Mouse (Mus musculus): ENCODE results near the gene Sobp. TPM values are rescaled to one million over a fixed set of nuclear protein-coding genes. Genes with fewer than 3 reads are reported as not detected.

Sobp gene
- polyA plus RNA-seq, 1 experiment from 2014 or later: 3.4 TPM

DNA sequence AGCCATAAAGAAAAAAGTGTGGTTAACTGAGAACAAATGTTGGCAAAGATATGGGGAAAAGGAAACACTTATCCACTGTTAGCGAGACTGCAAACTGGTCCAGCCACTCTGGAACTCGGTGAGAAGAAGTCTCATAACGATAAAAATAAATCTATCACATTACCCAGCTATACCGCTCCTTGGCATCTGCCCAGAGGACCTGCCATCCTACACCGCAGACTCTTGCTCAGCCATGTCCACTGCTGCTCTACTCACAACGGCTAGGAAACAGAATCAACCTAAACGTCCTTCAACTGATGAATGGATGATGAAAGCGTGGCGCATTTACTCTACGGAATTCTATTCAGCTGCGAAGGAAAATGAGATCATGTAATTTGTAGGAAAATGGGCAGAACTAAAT is 25.9 kb downstream of the Sobp start:
- Histone ChIP-seq H3K9ac (replicated peaks; ENCODE audit: low read depth, low read length) (no peak overlapping the region), H3K4me3 (ENCODE audit: low read depth, low read length) (no peak overlapping the region), H3K4me1 (ENCODE audit: control insufficient read depth, insufficient read depth, low read length) (no peaks in the 10 kb centered on the region), H3K27me3 (ENCODE audit: control insufficient read depth, insufficient read depth, low read length) (no peaks in the 10 kb centered on the region), H3K9me3 (ENCODE audit: control insufficient read depth, low read depth, low read length) (no peaks in the 10 kb centered on the region), H3K27ac (ENCODE audit: low read length) (no peak overlapping the region), H3K4me2 (replicated peaks; ENCODE audit: low read depth, low read length) (no peak overlapping the region), H3K36me3 (ENCODE audit: control insufficient read depth, insufficient read depth, low read length) (no peaks in the 10 kb centered on the region; the same call in 1 of the 2 replicates)
- no peak for ATAC-seq (ENCODE audit: insufficient number of reproducible peaks, insufficient read depth, low FRiP score, low read depth)
- WGBS: 86% methylated on average over 11 of the region's 11 CpGs

DNA sequence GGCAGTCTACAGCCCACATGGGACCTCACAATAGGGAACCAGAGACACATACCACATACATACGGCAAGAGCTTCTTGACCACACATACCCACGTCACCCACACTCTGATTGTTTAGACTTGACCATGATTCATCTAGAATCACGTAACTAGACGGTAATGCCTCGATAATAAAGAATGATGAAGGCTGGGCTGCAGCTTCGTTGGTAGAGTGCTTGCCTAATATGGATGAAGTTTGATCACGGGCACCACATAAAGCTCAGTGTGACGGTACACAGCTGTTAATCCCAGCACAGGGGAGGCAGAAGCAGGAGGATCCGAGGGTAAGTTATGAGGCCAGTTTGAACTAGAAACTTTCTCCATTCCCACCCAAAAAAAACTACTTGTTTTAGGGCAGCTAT is 31.2 kb downstream of the Sobp start:
- Histone ChIP-seq H3K4me1 (ENCODE audit: control insufficient read depth, insufficient read depth, low read length) (no peaks in the 10 kb centered on the region), H3K4me2 (replicated peaks; ENCODE audit: low read depth, low read length) (no peak overlapping the region), H3K9me3 (ENCODE audit: control insufficient read depth, low read depth, low read length) (no peaks in the 10 kb centered on the region), H3K4me3 (ENCODE audit: low read depth, low read length) (no peak overlapping the region), H3K27ac (ENCODE audit: low read length) (no peak overlapping the region), H3K9ac (replicated peaks; ENCODE audit: low read depth, low read length) (no peak overlapping the region), H3K36me3 (ENCODE audit: control insufficient read depth, insufficient read depth, low read length) (no peaks in the 10 kb centered on the region; the same call in 1 of the 2 replicates), H3K27me3 (ENCODE audit: control insufficient read depth, insufficient read depth, low read length) (no peaks in the 10 kb centered on the region)
- no peak for ATAC-seq (ENCODE audit: insufficient number of reproducible peaks, insufficient read depth, low FRiP score, low read depth)
- WGBS: 75% methylated on average over 9 of the region's 9 CpGs

DNA sequence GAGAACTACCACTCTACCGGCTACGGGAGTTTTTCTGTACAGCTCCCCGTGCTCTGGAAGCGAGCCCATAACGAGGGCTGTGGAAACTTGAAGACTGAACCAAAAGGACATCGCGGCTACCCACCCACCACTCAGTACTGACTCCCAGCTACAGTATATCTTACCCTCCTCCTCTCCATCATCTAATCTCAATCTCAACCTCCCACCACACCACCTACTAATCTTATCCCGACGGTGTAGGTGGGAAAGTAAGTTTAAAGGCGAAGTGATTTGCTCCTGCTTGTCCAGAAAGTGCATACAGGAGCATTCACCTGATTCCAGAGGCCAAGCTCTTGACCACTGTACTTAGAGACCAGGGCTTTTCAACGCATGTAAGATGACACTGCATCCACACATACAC is 40.3 kb downstream of the Sobp start:
- H3K4me2 ChIP-seq (replicated peaks; ENCODE audit: low read depth, low read length): no peak overlapping the region
- H3K36me3 ChIP-seq (ENCODE audit: control insufficient read depth, insufficient read depth, low read length): no peaks in the 10 kb centered on the region
- H3K27me3 ChIP-seq (ENCODE audit: control insufficient read depth, insufficient read depth, low read length): no peaks in the 10 kb centered on the region
- H3K9me3 ChIP-seq (ENCODE audit: control insufficient read depth, low read depth, low read length): 0 out of 2 replicates have a peak, but pooled peaks cover 6% of the 10 kb centered on the region
- ATAC-seq (ENCODE audit: insufficient number of reproducible peaks, insufficient read depth, low FRiP score, low read depth): no peak
- 89% methylated on average over 11 of the region's 11 CpGs for WGBS
- no peak overlapping the region for H3K27ac ChIP-seq (ENCODE audit: low read length)
- H3K4me3 ChIP-seq (ENCODE audit: low read depth, low read length): no peak overlapping the region
- H3K4me1 ChIP-seq (ENCODE audit: control insufficient read depth, insufficient read depth, low read length): no peaks in the 10 kb centered on the region
- H3K9ac ChIP-seq (replicated peaks; ENCODE audit: low read depth, low read length): no peak overlapping the region

DNA sequence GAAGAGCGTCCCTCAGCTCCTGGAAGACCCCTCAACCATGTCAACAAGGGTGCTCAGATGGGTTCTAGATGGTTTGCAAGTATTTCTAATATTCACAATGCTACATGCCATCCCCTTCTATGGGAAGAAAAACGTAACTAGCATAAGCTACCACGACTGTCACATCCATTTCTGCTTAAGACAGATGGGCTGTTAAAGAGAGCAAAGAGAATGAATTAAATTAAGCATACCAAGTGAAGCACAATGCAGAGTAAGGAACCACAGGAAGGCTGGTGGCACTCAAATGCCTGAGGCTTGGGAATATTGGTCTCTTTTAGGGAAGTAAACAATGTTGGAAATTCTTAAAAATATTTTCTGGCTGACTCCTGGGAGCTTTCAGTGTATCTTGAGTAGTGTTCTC is 45.6 kb downstream of the Sobp start:
- Histone ChIP-seq H3K4me1 (ENCODE audit: control insufficient read depth, insufficient read depth, low read length) (0 out of 2 replicates have a peak, but pooled peaks cover 2% of the 10 kb centered on the region), H3K27ac (ENCODE audit: low read length) (no peak overlapping the region), H3K4me3 (ENCODE audit: low read depth, low read length) (no peak overlapping the region), H3K27me3 (ENCODE audit: control insufficient read depth, insufficient read depth, low read length) (no peaks in the 10 kb centered on the region), H3K9me3 (ENCODE audit: control insufficient read depth, low read depth, low read length) (no peaks in the 10 kb centered on the region), H3K4me2 (replicated peaks; ENCODE audit: low read depth, low read length) (no peak overlapping the region), H3K36me3 (ENCODE audit: control insufficient read depth, insufficient read depth, low read length) (no peaks in the 10 kb centered on the region), H3K9ac (replicated peaks; ENCODE audit: low read depth, low read length) (no peak overlapping the region)
- ATAC-seq (ENCODE audit: insufficient number of reproducible peaks, insufficient read depth, low FRiP score, low read depth): no peak
- 68% methylated on average over 3 of the region's 3 CpGs for WGBS

DNA sequence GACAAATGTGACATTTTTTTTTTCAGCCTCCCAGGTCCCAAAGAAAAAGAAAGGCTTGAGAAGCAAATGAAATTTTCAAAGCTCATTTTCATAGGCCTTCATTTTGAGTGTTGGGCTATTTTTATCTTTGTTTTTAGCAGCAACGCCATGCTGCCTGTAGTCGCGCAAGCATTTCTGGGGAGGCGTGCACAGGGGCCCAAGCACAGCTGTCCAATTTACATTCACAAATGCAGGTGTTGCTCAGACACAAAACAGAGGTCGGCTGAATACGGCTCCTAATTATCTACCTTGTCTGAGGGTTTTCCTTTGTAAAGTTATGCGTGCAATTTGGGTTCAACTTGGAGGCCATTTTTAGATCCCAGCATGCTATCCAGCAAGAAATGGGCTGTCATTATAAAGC is 49.8 kb downstream of the Sobp start:
- ATAC-seq (ENCODE audit: insufficient number of reproducible peaks, insufficient read depth, low FRiP score, low read depth): no peak
- H3K4me1 ChIP-seq (ENCODE audit: control insufficient read depth, insufficient read depth, low read length): 0 out of 2 replicates have a peak, but pooled peaks cover 2% of the 10 kb centered on the region
- H3K9ac ChIP-seq (replicated peaks; ENCODE audit: low read depth, low read length): no peak overlapping the region
- no peak overlapping the region for H3K27ac ChIP-seq (ENCODE audit: low read length)
- no peaks in the 10 kb centered on the region for H3K36me3 ChIP-seq (ENCODE audit: control insufficient read depth, insufficient read depth, low read length)
- H3K4me2 ChIP-seq (replicated peaks; ENCODE audit: low read depth, low read length): no peak overlapping the region
- no peaks in the 10 kb centered on the region for H3K9me3 ChIP-seq (ENCODE audit: control insufficient read depth, low read depth, low read length)
- no peak overlapping the region for H3K4me3 ChIP-seq (ENCODE audit: low read depth, low read length)
- H3K27me3 ChIP-seq (ENCODE audit: control insufficient read depth, insufficient read depth, low read length): no peaks in the 10 kb centered on the region
- WGBS: 77% methylated on average over 7 of the region's 7 CpGs

DNA sequence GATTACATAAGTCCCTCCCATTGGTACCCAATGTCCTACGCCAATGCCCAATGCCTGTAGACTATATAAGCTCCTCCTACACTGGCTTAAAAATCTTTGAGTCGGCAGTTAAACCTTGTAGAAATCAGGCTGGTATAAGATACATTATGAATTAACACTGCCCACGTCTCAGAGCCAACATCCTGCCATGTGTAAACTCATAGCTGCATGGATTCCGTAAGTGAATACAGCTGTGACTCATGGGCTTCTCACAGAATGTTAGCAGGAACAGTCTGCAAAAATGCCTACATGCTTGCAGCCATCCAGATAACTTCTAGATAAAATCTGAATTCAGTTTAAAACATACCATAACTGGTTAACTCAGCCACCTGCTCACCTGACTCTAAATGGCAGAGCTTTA is 50.2 kb downstream of the Sobp start:
- no peaks in the 10 kb centered on the region for H3K9me3 ChIP-seq (ENCODE audit: control insufficient read depth, low read depth, low read length)
- no peak for ATAC-seq (ENCODE audit: insufficient number of reproducible peaks, insufficient read depth, low FRiP score, low read depth)
- no peaks in the 10 kb centered on the region for H3K27me3 ChIP-seq (ENCODE audit: control insufficient read depth, insufficient read depth, low read length)
- H3K4me2 ChIP-seq (replicated peaks; ENCODE audit: low read depth, low read length): no peak overlapping the region
- no peak overlapping the region for H3K27ac ChIP-seq (ENCODE audit: low read length)
- 0 out of 2 replicates have a peak, but pooled peaks cover 2% of the 10 kb centered on the region for H3K4me1 ChIP-seq (ENCODE audit: control insufficient read depth, insufficient read depth, low read length)
- 82% methylated on average over 4 of the region's 4 CpGs for WGBS
- no peaks in the 10 kb centered on the region for H3K36me3 ChIP-seq (ENCODE audit: control insufficient read depth, insufficient read depth, low read length)
- no peak overlapping the region for H3K9ac ChIP-seq (replicated peaks; ENCODE audit: low read depth, low read length)
- no peak overlapping the region for H3K4me3 ChIP-seq (ENCODE audit: low read depth, low read length)

DNA sequence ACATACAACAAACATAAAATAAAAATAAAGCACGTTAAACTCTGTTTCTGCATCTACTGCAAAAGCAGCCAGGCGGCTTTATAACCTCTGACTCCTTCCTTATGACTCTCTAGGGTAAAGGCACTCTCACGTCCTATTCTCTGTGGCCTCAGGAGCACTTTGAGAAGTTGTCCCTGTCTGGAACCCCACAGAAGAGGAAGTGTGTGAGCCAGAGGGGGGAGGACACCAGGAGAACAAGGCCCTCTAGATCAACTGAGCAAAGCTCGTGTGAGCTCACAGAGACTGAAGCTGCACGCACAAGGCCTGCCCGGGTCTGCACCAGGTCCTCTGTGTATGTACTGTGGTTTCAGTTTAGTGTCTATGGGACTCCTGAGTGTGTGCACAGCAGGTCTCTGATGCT is 50.9 kb downstream of the Sobp start:
- no peaks in the 10 kb centered on the region for H3K36me3 ChIP-seq (ENCODE audit: control insufficient read depth, insufficient read depth, low read length)
- 84% methylated on average over 6 of the region's 6 CpGs for whole genome bisulfite sequencing
- no peak overlapping the region for H3K4me2 ChIP-seq (replicated peaks; ENCODE audit: low read depth, low read length)
- H3K4me1 ChIP-seq (ENCODE audit: control insufficient read depth, insufficient read depth, low read length): 0 out of 2 replicates have a peak, but pooled peaks cover 2% of the 10 kb centered on the region
- H3K9ac ChIP-seq (replicated peaks; ENCODE audit: low read depth, low read length): no peak overlapping the region
- H3K9me3 ChIP-seq (ENCODE audit: control insufficient read depth, low read depth, low read length): no peaks in the 10 kb centered on the region
- no peak overlapping the region for H3K4me3 ChIP-seq (ENCODE audit: low read depth, low read length)
- no peaks in the 10 kb centered on the region for H3K27me3 ChIP-seq (ENCODE audit: control insufficient read depth, insufficient read depth, low read length)
- H3K27ac ChIP-seq (ENCODE audit: low read length): no peak overlapping the region
- ATAC-seq (ENCODE audit: insufficient number of reproducible peaks, insufficient read depth, low FRiP score, low read depth): no peak

DNA sequence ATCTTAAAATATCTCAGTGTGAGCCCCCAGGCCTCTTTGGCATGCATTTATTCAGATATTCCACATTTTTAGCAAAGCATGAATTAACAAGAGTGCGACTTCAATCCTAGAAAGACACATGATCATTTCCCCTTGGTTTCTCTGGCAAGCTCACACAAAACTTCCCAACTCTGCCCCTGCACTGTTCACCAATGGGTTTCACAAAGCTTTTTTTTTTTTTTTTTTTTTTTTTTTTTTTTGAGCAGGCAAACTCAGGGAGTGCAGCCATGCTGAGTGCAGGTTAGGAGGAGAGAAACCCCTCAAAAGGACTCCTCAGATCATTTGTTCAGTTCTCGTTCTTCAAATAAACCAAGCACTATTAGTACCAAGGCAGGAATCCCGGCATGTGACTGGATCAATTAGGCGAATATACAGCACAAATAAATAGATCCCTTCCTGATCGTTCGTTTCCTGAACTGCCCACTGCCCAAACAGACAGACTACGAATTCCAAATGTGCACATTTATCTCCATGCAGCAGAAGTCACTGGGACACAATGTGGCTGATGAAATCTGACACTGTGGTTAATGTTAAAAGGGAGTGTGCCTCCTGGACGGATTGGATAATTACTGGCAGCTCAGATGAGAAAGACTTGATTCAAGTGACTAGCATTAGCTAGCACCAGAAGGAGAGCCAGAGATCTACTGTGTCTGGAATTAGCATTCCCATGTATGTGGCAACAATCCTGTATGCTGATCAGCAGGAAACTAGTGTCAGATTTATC is 53.5 kb downstream of the Sobp start:
- H3K4me3 ChIP-seq (ENCODE audit: low read depth, low read length): no peak overlapping the region
- H3K9me3 ChIP-seq (ENCODE audit: control insufficient read depth, low read depth, low read length): no peaks in the 10 kb centered on the region
- H3K36me3 ChIP-seq (ENCODE audit: control insufficient read depth, insufficient read depth, low read length): no peaks in the 10 kb centered on the region
- 24% methylated on average over 8 of the region's 8 CpGs for WGBS
- no peak for ATAC-seq (ENCODE audit: insufficient number of reproducible peaks, insufficient read depth, low FRiP score, low read depth)
- no peak overlapping the region for H3K4me2 ChIP-seq (replicated peaks; ENCODE audit: low read depth, low read length)
- 0 out of 2 replicates have a peak, but pooled peaks cover 2% of the 10 kb centered on the region for H3K4me1 ChIP-seq (ENCODE audit: control insufficient read depth, insufficient read depth, low read length)
- H3K9ac ChIP-seq (replicated peaks; ENCODE audit: low read depth, low read length): no peak overlapping the region
- no peaks in the 10 kb centered on the region for H3K27me3 ChIP-seq (ENCODE audit: control insufficient read depth, insufficient read depth, low read length)
- no peak overlapping the region for H3K27ac ChIP-seq (ENCODE audit: low read length)
